Mouse (Mus musculus) G1E-ER4 (cell line): Measurements from ENCODE around the gene Nppa. TPM values are rescaled to one million over a fixed set of nuclear protein-coding genes. Genes with fewer than 3 reads are reported as not detected.

Source experiments
- GATA1 ChIP-seq: IDR thresholded peaks from one replicate; pipeline ENCODE4 v1.8.0; 2012; ENCODE audit warnings: low read length, inconsistent platforms
- polyA plus RNA-seq: library from polyadenylated mRNA; stranded (reverse); fragments of >175 nt; gene quantifications from 2 replicates; pipeline ENCODE4 v1.2.3, GENCODE M21; 2012

Nppa gene
- polyA plus RNA-seq, 1 experiment, result not detected

DNA sequence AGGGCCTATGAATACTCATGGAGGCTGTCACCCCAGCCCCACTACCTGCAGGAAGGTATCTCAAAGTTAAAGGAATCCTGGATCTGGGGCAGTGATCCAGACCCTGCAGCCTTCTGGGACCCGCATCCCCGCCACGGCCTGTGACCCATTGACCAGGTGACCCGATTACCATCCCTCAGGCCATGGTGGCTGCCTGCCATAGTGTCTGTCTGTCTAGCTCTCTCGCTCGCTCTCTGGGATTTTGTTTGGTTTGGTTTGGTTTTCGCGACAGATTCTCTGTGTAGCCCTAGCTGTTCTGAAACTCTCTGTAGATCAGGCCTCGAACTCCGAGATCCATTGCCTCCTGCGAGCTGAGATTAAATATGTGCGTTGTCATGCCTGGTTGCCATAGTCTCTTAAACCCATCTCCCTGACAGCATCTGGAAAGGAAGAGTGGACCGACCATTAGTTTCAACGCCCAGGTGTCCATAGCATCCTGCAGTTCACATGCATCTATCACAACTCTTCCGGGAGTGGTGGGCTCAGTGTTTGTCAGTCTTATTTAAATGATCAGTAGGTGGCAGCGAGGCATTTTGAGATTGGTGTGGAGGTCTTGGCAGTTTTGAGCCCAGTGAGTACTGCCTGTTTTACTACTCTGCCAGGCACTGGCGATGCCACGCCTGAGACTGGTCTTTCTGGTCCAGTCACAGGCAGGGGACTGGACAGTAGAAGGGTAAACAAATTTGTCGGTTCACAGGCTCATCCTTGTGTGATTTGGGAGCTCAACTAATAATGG is 38.9 kb downstream of the Nppa start:
- TF ChIP-seq GATA1, result no peak

DNA sequence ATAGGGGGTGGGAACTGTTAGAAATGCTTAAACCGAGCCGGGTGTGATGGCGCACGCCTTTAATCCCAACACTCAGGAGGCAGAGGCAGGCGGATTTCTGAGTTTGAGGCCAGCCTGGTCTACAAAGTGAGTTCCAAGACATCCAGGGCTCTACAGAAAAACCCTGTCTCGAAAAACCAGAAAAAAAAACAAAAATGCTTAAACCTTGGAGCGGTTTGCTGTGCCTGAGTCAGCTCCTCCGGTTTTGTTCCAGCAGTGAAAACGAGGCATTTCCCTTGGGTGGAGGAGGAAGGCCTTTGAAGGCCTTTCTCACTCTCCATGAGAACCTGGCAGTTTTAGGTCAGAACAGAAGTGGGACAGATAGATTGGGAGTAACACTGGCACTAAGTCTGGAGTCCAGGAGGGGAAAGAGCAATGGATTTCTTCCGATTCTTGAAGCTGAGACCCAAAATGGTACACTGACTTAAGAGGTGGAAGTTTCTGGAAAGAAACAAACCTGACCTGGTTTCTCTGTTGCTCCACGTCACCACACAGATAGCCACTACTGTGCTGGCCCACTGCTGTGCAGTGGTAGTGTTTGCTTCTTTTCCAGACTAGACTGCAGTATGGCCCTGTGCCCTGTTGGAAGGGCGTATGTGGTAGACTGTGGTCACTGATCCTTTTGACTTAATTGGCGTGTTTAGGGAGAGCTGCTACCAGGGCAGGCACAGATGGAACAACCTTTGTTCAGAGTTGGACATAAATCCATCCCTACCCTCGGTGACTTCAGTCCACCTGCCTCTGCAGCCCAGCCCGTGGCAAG is 39.7 kb downstream of the Nppa start:
- TF ChIP-seq GATA1, result no peak

DNA sequence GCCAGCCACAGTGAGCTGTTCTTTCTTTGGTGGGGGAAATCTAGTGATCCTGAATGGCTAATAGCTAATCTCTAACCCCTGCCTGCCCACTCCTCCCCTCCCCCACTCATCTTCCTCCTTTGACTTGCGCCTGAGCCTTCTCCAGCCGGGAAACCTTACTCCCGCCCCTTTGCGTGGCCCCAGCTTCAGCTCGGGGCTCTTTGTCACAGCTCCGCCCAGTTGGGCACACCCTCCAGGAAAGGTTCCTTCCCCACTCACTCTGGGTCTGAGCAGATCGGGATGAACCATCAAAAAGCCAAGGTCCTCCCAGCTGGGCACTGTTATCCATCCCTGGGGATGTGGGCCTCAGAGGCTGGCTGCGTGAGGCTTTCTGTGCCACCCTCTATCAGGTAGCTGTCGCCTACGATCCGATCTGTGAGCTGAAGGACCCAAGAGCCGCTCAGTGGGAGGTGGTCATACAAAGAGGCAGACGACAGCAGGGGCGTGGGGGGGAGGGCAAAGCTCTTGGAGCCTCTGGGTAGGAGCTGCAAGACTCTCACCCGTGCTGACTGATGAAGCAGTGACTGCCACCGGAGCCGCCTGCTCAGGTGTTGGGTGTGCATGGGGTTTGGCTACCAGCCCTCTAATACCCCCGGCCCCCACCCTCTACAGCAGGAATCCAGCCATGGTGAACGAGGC is 40.5 kb downstream of the Nppa start:
- TF ChIP-seq GATA1, result no peak

DNA sequence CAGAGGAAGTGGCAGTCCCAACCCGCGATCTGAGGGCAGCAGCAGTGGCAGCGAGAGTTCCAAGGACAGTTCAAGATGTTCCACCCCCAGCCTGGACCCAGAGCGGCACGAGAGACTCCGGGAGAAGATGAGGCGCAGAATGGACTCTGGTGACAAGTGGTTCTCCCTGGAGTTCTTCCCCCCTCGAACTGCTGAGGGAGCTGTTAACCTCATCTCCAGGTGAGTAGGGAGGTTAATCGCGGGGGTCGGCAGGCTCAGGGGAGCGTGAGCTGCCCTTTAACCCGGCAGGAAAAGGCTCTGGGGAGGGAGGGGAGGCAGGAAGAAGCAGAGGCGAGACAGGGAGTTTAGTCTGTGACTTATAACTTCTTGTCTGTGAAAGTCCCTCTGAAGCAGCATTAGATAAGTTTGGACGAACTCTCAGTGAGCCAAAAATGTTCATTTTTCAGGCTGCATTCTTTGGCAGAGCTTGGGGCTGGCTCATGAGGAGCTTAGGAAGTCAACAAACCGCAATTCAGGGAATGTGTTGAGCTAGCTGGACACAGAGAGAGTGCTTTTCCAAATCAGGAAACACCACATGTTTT is 41.2 kb downstream of the Nppa start:
- TF ChIP-seq GATA1, result no peak

DNA sequence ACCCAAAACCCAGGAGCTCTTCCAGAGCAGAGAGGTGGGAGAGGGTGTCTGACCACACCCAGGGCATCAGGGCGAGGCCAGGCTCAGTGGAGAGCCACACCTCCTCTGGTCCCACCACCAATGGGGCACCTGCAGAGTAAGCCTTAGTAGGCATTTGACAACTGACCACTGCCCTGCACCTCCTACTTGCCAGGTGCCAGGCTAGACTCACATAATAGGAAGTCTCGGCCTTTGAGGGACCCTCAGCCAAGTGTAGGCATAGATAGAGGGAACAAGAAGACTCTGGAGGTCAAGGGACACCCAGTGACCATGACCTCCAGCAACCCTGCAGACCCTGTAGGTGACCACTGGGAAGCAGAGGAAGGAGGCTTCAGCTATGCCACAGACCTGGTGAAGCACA is 43.6 kb downstream of the Nppa start:
- no peak for TF ChIP-seq GATA1

DNA sequence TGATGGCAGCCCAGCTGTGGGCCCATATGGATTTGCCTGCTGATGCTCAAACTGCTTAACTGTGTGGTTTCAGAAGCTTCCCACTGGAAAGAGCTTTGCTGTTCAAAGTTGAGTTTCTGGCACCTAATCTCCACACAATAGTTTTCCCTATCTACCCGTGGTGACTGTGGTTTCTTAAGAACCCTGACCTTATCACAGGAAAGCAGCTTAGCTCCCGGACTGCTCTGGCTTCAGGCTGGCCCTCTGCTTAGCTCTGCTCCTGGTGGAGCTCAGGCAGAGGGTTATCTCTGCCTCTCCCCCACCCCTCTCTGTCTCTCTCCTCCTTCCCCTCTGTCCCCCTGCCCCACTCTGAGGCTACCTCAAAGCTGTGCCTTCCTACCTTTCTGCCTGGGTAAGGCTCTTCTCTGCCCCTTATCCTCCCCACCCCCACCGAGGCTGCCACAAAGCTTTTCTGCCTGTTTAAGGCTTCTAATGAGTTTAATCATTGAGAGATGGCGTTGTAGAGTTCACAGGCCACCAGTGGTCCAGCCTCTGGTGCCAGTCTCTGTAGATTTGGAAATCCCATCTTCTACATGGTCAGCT is 46.0 kb downstream of the Nppa start:
- TF ChIP-seq GATA1, result peak; percentile 95

DNA sequence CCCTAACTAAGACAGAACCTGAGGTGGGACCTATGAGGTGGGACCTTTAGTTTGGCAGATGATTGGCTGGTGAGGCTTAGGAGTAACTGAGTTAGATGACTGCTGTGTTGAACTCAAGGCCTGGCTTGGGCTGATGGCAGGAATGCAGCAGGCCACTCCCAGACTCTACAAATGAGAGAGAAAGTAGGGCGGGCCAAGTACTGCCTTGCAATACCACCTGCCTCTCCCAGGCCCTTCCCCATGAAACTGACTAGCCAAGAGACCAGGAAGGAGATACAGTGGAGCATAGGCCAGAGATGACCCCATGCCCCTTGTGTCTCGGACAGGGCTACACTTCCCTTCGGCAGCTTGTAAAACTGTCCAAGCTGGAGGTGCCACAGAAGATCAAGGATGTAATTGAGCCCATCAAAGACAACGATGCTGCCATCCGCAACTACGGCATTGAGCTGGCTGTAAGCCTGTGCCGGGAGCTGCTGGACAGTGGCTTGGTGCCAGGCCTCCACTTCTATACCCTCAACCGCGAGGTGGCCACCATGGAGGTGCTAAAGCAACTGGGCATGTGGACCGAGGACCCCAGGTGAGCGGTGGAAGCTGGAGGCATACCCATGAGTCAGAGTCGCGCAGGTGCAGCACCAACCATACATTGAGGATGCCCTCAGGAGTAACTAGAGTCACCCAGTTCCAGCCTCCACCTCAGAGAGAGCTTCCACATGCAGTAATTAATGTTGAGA is 50.7 kb downstream of the Nppa start:
- no peak for TF ChIP-seq GATA1

Other genes with a start within 250 kb of the Nppa start
- 1.6 and 1.7 TPM in 2 replicates for gene Zfp984, start 190.9 kb upstream of the Nppa start, polyA plus RNA-seq
- gene Zfp933, start 152.4 kb upstream of the Nppa start, polyA plus RNA-seq, result 0.06 and 0.10 TPM in 2 replicates
- 0.04 and 0.08 TPM in 2 replicates for gene Miip, start 131.9 kb upstream of the Nppa start, polyA plus RNA-seq
- not detected in 2 replicates for gene Fv1, start 131.7 kb upstream of the Nppa start, polyA plus RNA-seq
- 17.0 and 21.7 TPM in 2 replicates for gene Mfn2, start 96.0 kb upstream of the Nppa start, polyA plus RNA-seq
- 1.9 TPM in 2 replicates for gene Plod1, start 64.0 kb upstream of the Nppa start, polyA plus RNA-seq
- gene 2510039O18Rik, start 59.8 kb upstream of the Nppa start, polyA plus RNA-seq, result 71.1 and 78.9 TPM in 2 replicates
- gene Nppb, start 14.9 kb upstream of the Nppa start, polyA plus RNA-seq, result not detected in 2 replicates
- gene Clcn6, start 38.1 kb downstream of the Nppa start, polyA plus RNA-seq, result 3.5 and 4.1 TPM in 2 replicates
- gene Mthfr, start 38.4 kb downstream of the Nppa start, polyA plus RNA-seq, result 9.9 and 11.2 TPM in 2 replicates
- 3.1 and 3.2 TPM in 2 replicates for gene Agtrap, start 87.3 kb downstream of the Nppa start, polyA plus RNA-seq
- gene Mad2l2, start 129.7 kb downstream of the Nppa start, polyA plus RNA-seq, result 28.7 and 35.5 TPM in 2 replicates
- not detected in 2 replicates for gene Draxin, start 130.0 kb downstream of the Nppa start, polyA plus RNA-seq
- gene Fbxo6, start 151.4 kb downstream of the Nppa start, polyA plus RNA-seq, result 68.5 and 76.1 TPM in 2 replicates
- gene Fbxo44, start 159.8 kb downstream of the Nppa start, polyA plus RNA-seq, result 4.6 and 4.8 TPM in 2 replicates
- 0.55 and 0.86 TPM in 2 replicates for gene Fbxo2, start 159.9 kb downstream of the Nppa start, polyA plus RNA-seq